In genomic region chr17:53689946-53690345, GRCm38 (mm10) we compare ENCODE assay signal across 8 mouse cellular contexts. TPM values are rescaled to one million over a fixed set of nuclear protein-coding genes. Genes with fewer than 3 reads are reported as not detected.
A peak's percentile ranks its signal among the peaks of the same experiment; 100 is the strongest.
DNase-seq lines count a peak whose midpoint lies in the region; ATAC-seq and TF ChIP-seq lines count a peak whose summit lies in the region.

No protein-coding gene starts in this region.

- H3K4me3 ChIP-seq in kidney, postnatal 0 days (replicated peaks; ENCODE audit: low read depth, low read length): peak overlapping the region; percentile 54
- peak overlapping the region; percentile 55 for H3K4me3 ChIP-seq in embryonic facial prominence, embryonic 12.5 days
- peak overlapping the region; percentile 66 for H3K4me3 ChIP-seq in intestine, embryonic 15.5 days (replicated peaks)
- peak overlapping the region; percentile 53 for H3K4me3 ChIP-seq in midbrain, embryonic 14.5 days (replicated peaks; ENCODE audit: low read depth, low read length)

- H3K9me3 ChIP-seq in kidney, postnatal 0 days (replicated peaks; ENCODE audit: low read length): no peaks in the 10 kb centered on the region
- H3K9me3 ChIP-seq in embryonic facial prominence, embryonic 12.5 days: no peaks in the 10 kb centered on the region
- H3K9me3 ChIP-seq in intestine, embryonic 15.5 days: no peaks in the 10 kb centered on the region
- no peaks in the 10 kb centered on the region for H3K9me3 ChIP-seq in midbrain, embryonic 14.5 days (ENCODE audit: control insufficient read depth, low read length)

- 14% methylated on average over 7 of the region's 7 CpGs for WGBS in kidney, postnatal 0 days
- WGBS in embryonic facial prominence, embryonic 12.5 days: 30% methylated on average over 7 of the region's 7 CpGs
- WGBS in intestine, embryonic 15.5 days: 17% methylated on average over 7 of the region's 7 CpGs
- 20% methylated on average over 7 of the region's 7 CpGs for WGBS in midbrain, embryonic 14.5 days

- H3K36me3 ChIP-seq in kidney, postnatal 0 days (ENCODE audit: insufficient read depth, low read length): no peaks in the 10 kb centered on the region; the same call in 1 of the 2 replicates
- H3K36me3 ChIP-seq in embryonic facial prominence, embryonic 12.5 days: peaks cover 10% of the 10 kb centered on the region; the same call in 1 of the 2 replicates
- H3K36me3 ChIP-seq in intestine, embryonic 15.5 days: peaks cover 4% of the 10 kb centered on the region; the same call in 1 of the 2 replicates
- no peaks in the 10 kb centered on the region for H3K36me3 ChIP-seq in midbrain, embryonic 14.5 days (ENCODE audit: control insufficient read depth, insufficient read depth, low read length)

- H3K9ac ChIP-seq in kidney, postnatal 0 days (ENCODE audit: low read depth, low read length): peak overlapping the region; percentile 80
- peak overlapping the region; percentile 64 for H3K9ac ChIP-seq in embryonic facial prominence, embryonic 12.5 days
- H3K9ac ChIP-seq in intestine, embryonic 15.5 days: peak overlapping the region; percentile 71
- H3K9ac ChIP-seq in midbrain, embryonic 14.5 days (replicated peaks; ENCODE audit: low read length): peak overlapping the region; percentile 71

- intact Hi-C loops in left cerebral cortex, postnatal 36 days (cut with DNase I): loop anchor here (5.0 to 10.0 kb wide), 2 partner anchors 145 to 213 kb away; partner anchors contain the start of gene Rab5a
- intact Hi-C loops in gastrocnemius, postnatal 14 days (cut with DNase I; ENCODE audit: low total_unique reads): no loop called here

- no peak; the same call in 1 of the 2 replicates for ATAC-seq in kidney, postnatal 0 days (replicated peaks; ENCODE audit: low FRiP score, low read depth)
- no peak for ATAC-seq in embryonic facial prominence, embryonic 12.5 days (ENCODE audit: insufficient number of reproducible peaks, insufficient read depth, low FRiP score, low TSS enrichment)
- ATAC-seq in intestine, embryonic 15.5 days: no peak
- peak; percentile 5; the same call in 1 of the 2 replicates for ATAC-seq in midbrain, embryonic 14.5 days (ENCODE audit: low FRiP score, low TSS enrichment)

- H3K4me1 ChIP-seq in kidney, postnatal 0 days (replicated peaks; ENCODE audit: insufficient read depth, low read length): no peaks in the 10 kb centered on the region; the same call in 1 of the 2 replicates
- H3K4me1 ChIP-seq in embryonic facial prominence, embryonic 12.5 days: no peaks in the 10 kb centered on the region
- H3K4me1 ChIP-seq in intestine, embryonic 15.5 days (replicated peaks): 0 out of 2 replicates have a peak, but pooled peaks cover 5% of the 10 kb centered on the region
- H3K4me1 ChIP-seq in midbrain, embryonic 14.5 days (ENCODE audit: control insufficient read depth, insufficient read depth, low read length): no peaks in the 10 kb centered on the region

- peak overlapping the region; percentile 57 for H3K4me2 ChIP-seq in kidney, postnatal 0 days (ENCODE audit: low read length)
- peak overlapping the region; percentile 54 for H3K4me2 ChIP-seq in embryonic facial prominence, embryonic 12.5 days (replicated peaks)
- H3K4me2 ChIP-seq in intestine, embryonic 15.5 days (replicated peaks): peak overlapping the region; percentile 78
- H3K4me2 ChIP-seq in midbrain, embryonic 14.5 days (ENCODE audit: low read length): peak overlapping the region; percentile 77

- no peak for DNase-seq in kidney, postnatal 0 days (ENCODE audit: low spot score)
- DNase-seq in kidney, postnatal 10 days: no peak
- no peak for DNase-seq in midbrain, embryonic 14.5 days
- no peak for DNase-seq in left cerebral cortex, postnatal 36 days (ENCODE audit: low spot score in 2 of 2)
- no peak for DNase-seq in cerebellum, adult 11 months
- DNase-seq in gastrocnemius, postnatal 14 days: no peak

- H3K27ac ChIP-seq in kidney, postnatal 0 days: peak overlapping the region; percentile 98
- peak overlapping the region; percentile 97 for H3K27ac ChIP-seq in embryonic facial prominence, embryonic 12.5 days
- peak overlapping the region; percentile 97 for H3K27ac ChIP-seq in intestine, embryonic 15.5 days
- peak overlapping the region; percentile 97 for H3K27ac ChIP-seq in midbrain, embryonic 14.5 days (replicated peaks; ENCODE audit: low read depth, low read length)

- no peak for TF ChIP-seq CTCF in kidney, postnatal 0 days (IDR thresholded peaks at IDR 0.05; ENCODE audit: low read depth)

- no peaks in the 10 kb centered on the region for H3K27me3 ChIP-seq in kidney, postnatal 0 days (ENCODE audit: insufficient read depth, low read length)
- H3K27me3 ChIP-seq in embryonic facial prominence, embryonic 12.5 days: no peaks in the 10 kb centered on the region
- H3K27me3 ChIP-seq in intestine, embryonic 15.5 days (replicated peaks): no peaks in the 10 kb centered on the region
- no peaks in the 10 kb centered on the region for H3K27me3 ChIP-seq in midbrain, embryonic 14.5 days (ENCODE audit: control insufficient read depth, insufficient read depth, low read length)

RNA-seq across cellular contexts. Expression of gene Sgo1, which starts 0.8 kb away (rescaled TPM):
- 21.3 and 21.7 TPM in 2 replicates for polyA plus RNA-seq in kidney, postnatal 0 days (2015; fragmentation: Nextera tagmentation; extraction: Ambion mirVana)
- polyA plus RNA-seq in embryonic facial prominence, embryonic 12.5 days (2016; fragmentation: Nextera tagmentation; extraction: Ambion mirVana): 33.3 and 39.2 TPM in 2 replicates
- polyA plus RNA-seq in intestine, embryonic 15.5 days (2015; fragmentation: Nextera tagmentation; extraction: Ambion mirVana): 27.8 and 36.0 TPM in 2 replicates
- 7.3 and 9.2 TPM in 2 replicates for polyA plus RNA-seq in midbrain, embryonic 14.5 days (2014; fragmentation: Nextera tagmentation; extraction: Ambion mirVana)
- total RNA-seq in left cerebral cortex, postnatal 36 days (2021): under 1 TPM in 1 of 2 experiments, not detected in 1; 0.37 TPM
- total RNA-seq in gastrocnemius, postnatal 14 days (2021): 1 to 10 TPM in 1 of 2 experiments, under 1 TPM in 1; 0.95 to 1.7 TPM
